Mouse (Mus musculus) liver, embryonic 18 days (tissue): ENCODE data around the gene Amy2a1. TPM values are rescaled to one million over a fixed set of nuclear protein-coding genes. Genes with fewer than 3 reads are reported as not detected.

Source experiments
- polyA plus RNA-seq: library from polyadenylated mRNA; depleted of rRNA; stranded (reverse); fragments of >200 nt; gene quantifications from 2 replicates; pipeline ENCODE4 v1.2.3, GENCODE M21; 2012; rRNA removed

Amy2a1 gene
- polyA plus RNA-seq, result 10.0 and 11.0 TPM in 2 replicates

GRCm38 (mm10) chr3:113532328-113532727 is at the start of gene Amy2a1:
Amy2a1 (minus strand) TSS chr3:113532428.

Other genes starting within 250 kb of the Amy2a1 start
- gene Amy2a4, start 241.0 kb downstream of the Amy2a1 start, polyA plus RNA-seq, result 3.7 and 4.1 TPM in 2 replicates
- gene Amy2a3, start 208.4 kb downstream of the Amy2a1 start, polyA plus RNA-seq, result 3.7 and 4.1 TPM in 2 replicates
- 3.7 and 4.1 TPM in 2 replicates for gene Amy2a2, start 175.8 kb downstream of the Amy2a1 start, polyA plus RNA-seq
- 53.6 and 57.2 TPM in 2 replicates for gene Amy1, start 74.3 kb upstream of the Amy2a1 start, polyA plus RNA-seq
- 11.0 and 11.5 TPM in 2 replicates for gene Rnpc3, start 97.7 kb upstream of the Amy2a1 start, polyA plus RNA-seq